Mouse (Mus musculus): ENCODE results near the gene Kmt2b. TPM values are rescaled to one million over a fixed set of nuclear protein-coding genes. Genes with fewer than 3 reads are reported as not detected.

The Kmt2b gene
- total and polyA plus RNA-seq, 3 experiments = 8.4 to 32.8 (median 17.2) TPM

- dilution Hi-C loops (cut with MboI; ENCODE audit: extremely low pct_ligation_motif_present, extremely low pct_unique_long_range_greater_than_20kb, low sequenced_read_pairs) (no loop called here), in situ Hi-C loops (cut with MboI; ENCODE audit: low pct_ligation_motif_present, low pct_unique_long_range_greater_than_20kb, low sequenced_read_pairs) (no loop called here)
- H3K9me3 ChIP-seq (replicated peaks; ENCODE audit: low read length) = no peaks in the 10 kb centered on the region
- H3K9ac ChIP-seq (ENCODE audit: insufficient read depth, low read depth) = peak overlapping the region; percentile 92
- H3K4me2 ChIP-seq (ENCODE audit: insufficient read depth, low read depth, poor library complexity, severe bottlenecking) = peak overlapping the region; percentile 72; the same call in 1 of the 2 replicates
- H3K4me1 ChIP-seq (ENCODE audit: control insufficient read depth in 1 of 2, insufficient read depth in 2 of 2) = peaks cover 4 to 24% of the 10 kb centered on the region in 2 experiments; a peak in 3 of 4 replicates
- H3K4me3 ChIP-seq (replicated peaks in 1 of 3; ENCODE audit: low read depth in 2 of 3, low read length in 2 of 3, poor library complexity in 1 of 3) = peak overlapping the region; percentile 93 to 94 (median 94)
- H3K79me2 ChIP-seq (replicated peaks; ENCODE audit: control insufficient read depth, extremely low read depth, insufficient read depth, poor library complexity, severe bottlenecking) = peaks cover 58% of the 10 kb centered on the region
- no peak for TF ChIP-seq NELFE (IDR thresholded peaks at IDR 0.05; ENCODE audit: low read depth, low read length)
- no peak for TF ChIP-seq POLR2AphosphoS2 (IDR thresholded peaks at IDR 0.05; ENCODE audit: low read depth, low read length)
- DNase-seq (ENCODE audit: extremely low read depth) = no peak
- H3K27ac ChIP-seq (ENCODE audit: insufficient read depth, low read depth) = peak overlapping the region; percentile 64
- H3K27me3 ChIP-seq (replicated peaks) = no peaks in the 10 kb centered on the region
- H3K36me3 ChIP-seq (replicated peaks in 1 of 2; ENCODE audit: control insufficient read depth in 1 of 2, insufficient read depth in 1 of 2, low read length in 1 of 2) = peaks cover 40 to 56% of the 10 kb centered on the region in 2 experiments
Observed at GRCm38 (mm10) chr7:30587842-30588667, 471 bp downstream of the Kmt2b start.

- Histone ChIP-seq H3K9ac (ENCODE audit: insufficient read depth, low read depth) (no peak overlapping the region), H3K79me2 (replicated peaks; ENCODE audit: control insufficient read depth, extremely low read depth, insufficient read depth, poor library complexity, severe bottlenecking) (peaks cover 45% of the 10 kb centered on the region), H3K9me3 (replicated peaks; ENCODE audit: low read length) (no peaks in the 10 kb centered on the region), H3K4me1 (ENCODE audit: control insufficient read depth in 1 of 2, insufficient read depth in 2 of 2) (peaks cover 3 to 21% of the 10 kb centered on the region in 2 experiments; a peak in 3 of 4 replicates), H3K4me2 (ENCODE audit: insufficient read depth, low read depth, poor library complexity, severe bottlenecking) (peak overlapping the region; percentile 72; the same call in 1 of the 2 replicates), H3K27me3 (replicated peaks) (no peaks in the 10 kb centered on the region), H3K27ac (ENCODE audit: insufficient read depth, low read depth) (no peak overlapping the region), H3K36me3 (replicated peaks in 1 of 2; ENCODE audit: control insufficient read depth in 1 of 2, insufficient read depth in 1 of 2, low read length in 1 of 2) (peaks cover 55 to 71% of the 10 kb centered on the region in 2 experiments), H3K4me3 (replicated peaks in 1 of 3; ENCODE audit: low read depth in 2 of 3, low read length in 2 of 3, poor library complexity in 1 of 3) (no peak overlapping the region)
- no peak for DNase-seq (ENCODE audit: extremely low read depth)
- dilution Hi-C loops (cut with MboI; ENCODE audit: extremely low pct_ligation_motif_present, extremely low pct_unique_long_range_greater_than_20kb, low sequenced_read_pairs) (no loop called here), in situ Hi-C loops (cut with MboI; ENCODE audit: low pct_ligation_motif_present, low pct_unique_long_range_greater_than_20kb, low sequenced_read_pairs) (no loop called here)
- TF ChIP-seq CTCF (conservative IDR thresholded peaks at IDR 0.05 in 1 of 2, IDR thresholded peaks at IDR 0.05 in 1 of 2; ENCODE audit: low read depth in 2 of 2, low read length in 2 of 2) (no peak), MXI1 (IDR thresholded peaks at IDR 0.05; ENCODE audit: low read depth, low read length) (no peak), JUND (conservative IDR thresholded peaks at IDR 0.05; ENCODE audit: low read depth, low read length) (no peak), ETS1 (conservative IDR thresholded peaks at IDR 0.05; ENCODE audit: low read depth, low read length) (no peak), UBTF (IDR thresholded peaks at IDR 0.05; ENCODE audit: low read depth, low read length) (no peak), KAT2A (IDR thresholded peaks at IDR 0.05; ENCODE audit: insufficient replicate concordance, low read length) (no peak), CHD2 (IDR thresholded peaks at IDR 0.05; ENCODE audit: low read length) (no peak), SMC3 (IDR thresholded peaks at IDR 0.05; ENCODE audit: low read depth, low read length) (no peak), SIN3A (IDR thresholded peaks at IDR 0.05; ENCODE audit: low read length) (no peak), MAX (IDR thresholded peaks at IDR 0.05; ENCODE audit: low read length) (no peak), MEF2A (IDR thresholded peaks at IDR 0.05; ENCODE audit: borderline replicate concordance, low read depth, low read length) (no peak)
Observed at GRCm38 (mm10) chr7:30586455-30587020, 2.0 kb downstream of the Kmt2b start.
